Mouse (Mus musculus): Measurements from ENCODE around the gene Wfdc6a. TPM values are rescaled to one million over a fixed set of nuclear protein-coding genes. Genes with fewer than 3 reads are reported as not detected.

The Wfdc6a gene
- polyA plus RNA-seq, 1 experiment = not detected

DNA sequence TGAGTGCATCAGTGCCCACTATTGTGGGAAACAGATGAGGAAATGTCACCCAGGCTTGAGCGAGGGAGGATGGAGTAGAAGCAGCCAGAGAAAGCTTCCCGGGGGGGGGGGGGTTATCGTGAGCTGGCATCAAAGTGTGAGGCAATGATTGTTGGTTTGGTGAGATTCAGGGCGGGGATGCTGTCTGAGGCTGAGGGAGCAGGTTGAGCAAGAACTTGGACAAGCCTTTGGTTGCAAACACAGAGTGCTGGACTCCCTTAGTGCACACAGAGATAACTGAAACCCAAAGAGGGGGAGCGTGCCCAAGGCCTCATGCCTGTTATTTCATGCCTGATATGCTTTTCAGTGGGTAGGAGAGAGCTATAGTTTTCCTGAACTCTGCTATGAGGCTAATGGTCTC is 17.8 kb downstream of the Wfdc6a start:
- Histone ChIP-seq H3K4me3 (ENCODE audit: low read depth, low read length) (no peak overlapping the region), H3K36me3 (ENCODE audit: control insufficient read depth, insufficient read depth, low read length, poor library complexity, severe bottlenecking) (peaks cover 18% of the 10 kb centered on the region), H3K9me3 (replicated peaks; ENCODE audit: control insufficient read depth, insufficient read depth, low read length, poor library complexity, severe bottlenecking) (peaks cover 7% of the 10 kb centered on the region; the same call in 1 of the 2 replicates), H3K27ac (ENCODE audit: insufficient read depth, low read length) (no peak overlapping the region), H3K9ac (ENCODE audit: low read depth, poor library complexity, severe bottlenecking) (no peak overlapping the region), H3K4me1 (ENCODE audit: control insufficient read depth, insufficient read depth, low read length) (no peaks in the 10 kb centered on the region), H3K27me3 (ENCODE audit: control insufficient read depth, insufficient read depth, low read length, poor library complexity, severe bottlenecking) (no peaks in the 10 kb centered on the region)
- TF ChIP-seq EP300 (IDR thresholded peaks at IDR 0.05; ENCODE audit: insufficient read depth, low read depth, low read length) = no peak
- no peak for TF ChIP-seq POLR2A (IDR thresholded peaks at IDR 0.05; ENCODE audit: insufficient read depth, low read length)
- TF ChIP-seq CTCF (IDR thresholded peaks at IDR 0.05; ENCODE audit: low read depth, low read length) = no peak

- no peak overlapping the region for H3K27ac ChIP-seq (ENCODE audit: insufficient read depth, low read length)
- peaks cover 7% of the 10 kb centered on the region; the same call in 1 of the 2 replicates for H3K9me3 ChIP-seq (replicated peaks; ENCODE audit: control insufficient read depth, insufficient read depth, low read length, poor library complexity, severe bottlenecking)
- no peaks in the 10 kb centered on the region for H3K4me1 ChIP-seq (ENCODE audit: control insufficient read depth, insufficient read depth, low read length)
- peaks cover 18% of the 10 kb centered on the region for H3K36me3 ChIP-seq (ENCODE audit: control insufficient read depth, insufficient read depth, low read length, poor library complexity, severe bottlenecking)
- H3K9ac ChIP-seq (ENCODE audit: low read depth, poor library complexity, severe bottlenecking) = no peak overlapping the region
- H3K27me3 ChIP-seq (ENCODE audit: control insufficient read depth, insufficient read depth, low read length, poor library complexity, severe bottlenecking) = no peaks in the 10 kb centered on the region
- TF ChIP-seq CTCF (IDR thresholded peaks at IDR 0.05; ENCODE audit: low read depth, low read length) (peak; percentile 38), POLR2A (IDR thresholded peaks at IDR 0.05; ENCODE audit: insufficient read depth, low read length) (no peak)
- no peak overlapping the region for H3K4me3 ChIP-seq (ENCODE audit: low read depth, low read length)
Measured at GRCm38 (mm10) chr2:164566997-164567396, 18.2 kb downstream of the Wfdc6a start.

DNA sequence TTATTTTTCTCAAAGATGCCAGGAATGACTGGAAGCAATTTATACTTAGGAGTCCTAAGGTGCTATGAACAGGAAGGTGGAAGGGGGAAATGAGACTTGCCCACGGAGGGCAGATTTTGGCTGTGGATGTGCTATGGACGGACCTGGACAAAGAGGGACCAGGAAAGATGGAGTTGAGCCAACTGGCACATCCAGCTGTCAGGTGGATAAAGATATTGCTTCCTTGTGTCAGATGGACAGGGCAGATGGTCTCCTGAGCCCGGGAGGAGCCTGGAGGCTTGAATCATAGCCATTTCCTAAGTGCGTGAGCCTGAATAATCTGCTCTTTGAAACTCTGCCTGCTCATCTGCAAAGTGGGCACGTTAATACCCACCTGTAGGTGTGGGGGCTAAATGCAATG is 20.9 kb downstream of the Wfdc6a start:
- H3K36me3 ChIP-seq (ENCODE audit: control insufficient read depth, insufficient read depth, low read length, poor library complexity, severe bottlenecking) = peaks cover 18% of the 10 kb centered on the region
- no peak overlapping the region for H3K4me3 ChIP-seq (ENCODE audit: low read depth, low read length)
- TF ChIP-seq POLR2A (IDR thresholded peaks at IDR 0.05; ENCODE audit: insufficient read depth, low read length) (no peak), EP300 (IDR thresholded peaks at IDR 0.05; ENCODE audit: insufficient read depth, low read depth, low read length) (no peak), CTCF (IDR thresholded peaks at IDR 0.05; ENCODE audit: low read depth, low read length) (no peak)
- peaks cover 7% of the 10 kb centered on the region; the same call in 1 of the 2 replicates for H3K9me3 ChIP-seq (replicated peaks; ENCODE audit: control insufficient read depth, insufficient read depth, low read length, poor library complexity, severe bottlenecking)
- no peak overlapping the region for H3K27ac ChIP-seq (ENCODE audit: insufficient read depth, low read length)
- peaks cover 3% of the 10 kb centered on the region for H3K4me1 ChIP-seq (ENCODE audit: control insufficient read depth, insufficient read depth, low read length)
- 0 out of 2 replicates have a peak overlapping the region, but pooled peaks have one; percentile 79 for H3K9ac ChIP-seq (ENCODE audit: low read depth, poor library complexity, severe bottlenecking)
- H3K27me3 ChIP-seq (ENCODE audit: control insufficient read depth, insufficient read depth, low read length, poor library complexity, severe bottlenecking) = no peaks in the 10 kb centered on the region

GRCm38 (mm10) chr2:164563339-164564038 is 21.8 kb downstream of the Wfdc6a start:
- TF ChIP-seq EP300 (IDR thresholded peaks at IDR 0.05; ENCODE audit: insufficient read depth, low read depth, low read length) (no peak), CTCF (IDR thresholded peaks at IDR 0.05; ENCODE audit: low read depth, low read length) (peak; percentile 16)
- peaks cover 3% of the 10 kb centered on the region for H3K4me1 ChIP-seq (ENCODE audit: control insufficient read depth, insufficient read depth, low read length)
- peak overlapping the region; percentile 65 for H3K4me3 ChIP-seq (ENCODE audit: low read depth, low read length)
- peaks cover 7% of the 10 kb centered on the region; the same call in 1 of the 2 replicates for H3K9me3 ChIP-seq (replicated peaks; ENCODE audit: control insufficient read depth, insufficient read depth, low read length, poor library complexity, severe bottlenecking)
- H3K27me3 ChIP-seq (ENCODE audit: control insufficient read depth, insufficient read depth, low read length, poor library complexity, severe bottlenecking) = no peaks in the 10 kb centered on the region
- H3K36me3 ChIP-seq (ENCODE audit: control insufficient read depth, insufficient read depth, low read length, poor library complexity, severe bottlenecking) = peaks cover 15% of the 10 kb centered on the region
- peak overlapping the region; percentile 1; the same call in 1 of the 2 replicates for H3K27ac ChIP-seq (ENCODE audit: insufficient read depth, low read length)
- H3K9ac ChIP-seq (ENCODE audit: low read depth, poor library complexity, severe bottlenecking) = peak overlapping the region; percentile 79

- Histone ChIP-seq H3K36me3 (ENCODE audit: control insufficient read depth, insufficient read depth, low read length, poor library complexity, severe bottlenecking) (peaks cover 13% of the 10 kb centered on the region), H3K4me1 (ENCODE audit: control insufficient read depth, insufficient read depth, low read length) (peaks cover 3% of the 10 kb centered on the region), H3K4me3 (ENCODE audit: low read depth, low read length) (peak within 1 kb of the TSS; percentile 65), H3K27ac (ENCODE audit: insufficient read depth, low read length) (peak within 1 kb of the TSS; percentile 70), H3K27me3 (ENCODE audit: control insufficient read depth, insufficient read depth, low read length, poor library complexity, severe bottlenecking) (no peaks in the 10 kb centered on the region), H3K9me3 (replicated peaks; ENCODE audit: control insufficient read depth, insufficient read depth, low read length, poor library complexity, severe bottlenecking) (peaks cover 7% of the 10 kb centered on the region; the same call in 1 of the 2 replicates), H3K9ac (ENCODE audit: low read depth, poor library complexity, severe bottlenecking) (peak within 1 kb of the TSS; percentile 79)
- TF ChIP-seq POLR2A (IDR thresholded peaks at IDR 0.05; ENCODE audit: insufficient read depth, low read length) (no peak), EP300 (IDR thresholded peaks at IDR 0.05; ENCODE audit: insufficient read depth, low read depth, low read length) (peak; percentile 91)
Measured at GRCm38 (mm10) chr2:164562391-164563188, 22.7 kb downstream of the Wfdc6a start, which contains the start of gene Wfdc2. Wfdc2 (plus strand) TSS chr2:164562413.

GRCm38 (mm10) chr2:164560106-164560505 is 25.1 kb downstream of the Wfdc6a start:
- Histone ChIP-seq H3K36me3 (ENCODE audit: control insufficient read depth, insufficient read depth, low read length, poor library complexity, severe bottlenecking) (no peaks in the 10 kb centered on the region), H3K9me3 (replicated peaks; ENCODE audit: control insufficient read depth, insufficient read depth, low read length, poor library complexity, severe bottlenecking) (no peaks in the 10 kb centered on the region), H3K4me3 (ENCODE audit: low read depth, low read length) (no peak overlapping the region), H3K9ac (ENCODE audit: low read depth, poor library complexity, severe bottlenecking) (no peak overlapping the region), H3K27ac (ENCODE audit: insufficient read depth, low read length) (no peak overlapping the region), H3K4me1 (ENCODE audit: control insufficient read depth, insufficient read depth, low read length) (peaks cover 3% of the 10 kb centered on the region), H3K27me3 (ENCODE audit: control insufficient read depth, insufficient read depth, low read length, poor library complexity, severe bottlenecking) (no peaks in the 10 kb centered on the region)
- TF ChIP-seq POLR2A (IDR thresholded peaks at IDR 0.05; ENCODE audit: insufficient read depth, low read length) = no peak
- TF ChIP-seq EP300 (IDR thresholded peaks at IDR 0.05; ENCODE audit: insufficient read depth, low read depth, low read length) = no peak
- no peak for TF ChIP-seq CTCF (IDR thresholded peaks at IDR 0.05; ENCODE audit: low read depth, low read length)
